Mouse (Mus musculus) hindbrain, embryonic 16.5 days (tissue): Measurements from ENCODE around the gene Tcp1. TPM values are rescaled to one million over a fixed set of nuclear protein-coding genes. Genes with fewer than 3 reads are reported as not detected.

ENCODE experiments used
- ATAC-seq: fragments of 200-750 bp; cut with Nextera tagmentation; 2 replicates; pipeline ENCODE4 v1.8.0; 2017; ENCODE audit warnings: moderate TSS enrichment, moderate library complexity
- H3K27ac ChIP-seq: fragments of 300-500 bp; sonication (generic); 2 replicates; pipeline ENCODE4 v1.5.1; 2014; ENCODE audit warnings: low read depth, mild to moderate bottlenecking, control low read depth, low read length, moderate library complexity
- H3K27me3 ChIP-seq: fragments of 300-500 bp; sonication (generic); replicated peaks from 2 replicates; pipeline ENCODE4 v1.6.1; 2014; ENCODE audit warnings: low read length; ENCODE audit not compliant: control insufficient read depth, insufficient read depth
- H3K36me3 ChIP-seq: fragments of 300-500 bp; sonication (generic); 2 replicates; pipeline ENCODE4 v1.6.1; 2014; ENCODE audit warnings: mild to moderate bottlenecking, low read length, moderate library complexity, mixed read lengths; ENCODE audit not compliant: control insufficient read depth, insufficient read depth
- H3K4me1 ChIP-seq: fragments of 300-500 bp; sonication (generic); 2 replicates; pipeline ENCODE4 v1.6.1; 2014; ENCODE audit warnings: low read depth, low read length; ENCODE audit not compliant: control insufficient read depth, insufficient read depth
- H3K4me2 ChIP-seq: fragments of 300-500 bp; sonication (generic); 2 replicates; pipeline ENCODE4 v1.6.1; 2014; ENCODE audit warnings: mild to moderate bottlenecking, low read length, control low read depth, moderate library complexity
- H3K4me3 ChIP-seq: fragments of 300-500 bp; sonication (generic); 2 replicates; pipeline ENCODE4 v1.5.1; 2014; ENCODE audit warnings: mild to moderate bottlenecking, low read length, control low read depth, moderate library complexity
- H3K9ac ChIP-seq: fragments of 300-500 bp; sonication (generic); 2 replicates; pipeline ENCODE4 v1.6.1; 2014; ENCODE audit warnings: low read depth, mild to moderate bottlenecking, control low read depth, low read length, moderate library complexity
- H3K9me3 ChIP-seq: fragments of 300-500 bp; sonication (generic); 2 replicates; pipeline ENCODE4 v1.6.1; 2014; ENCODE audit warnings: mild to moderate bottlenecking, low read length, moderate library complexity; ENCODE audit not compliant: control insufficient read depth
- WGBS: fragments of 180-500 bp; shearing (Covaris S2); extraction: QIAGEN DNeasy Blood & Tissue Kit; methylation state at CpG from one replicate; pipeline ENCODE4 v1.1.7; 2014; 5-methylcytosine and 5-hydroxymethylcytosine counted together
- polyA plus RNA-seq: library from polyadenylated mRNA; unstranded; fragments of >200 nt; fragmentation: Nextera tagmentation; extraction: Ambion mirVana; gene quantifications from 2 replicates; pipeline ENCODE4 v1.2.1, GENCODE M21; 2015

Tcp1 gene
- polyA plus RNA-seq, 1 experiment from 2014 or later, result 344 TPM

DNA sequence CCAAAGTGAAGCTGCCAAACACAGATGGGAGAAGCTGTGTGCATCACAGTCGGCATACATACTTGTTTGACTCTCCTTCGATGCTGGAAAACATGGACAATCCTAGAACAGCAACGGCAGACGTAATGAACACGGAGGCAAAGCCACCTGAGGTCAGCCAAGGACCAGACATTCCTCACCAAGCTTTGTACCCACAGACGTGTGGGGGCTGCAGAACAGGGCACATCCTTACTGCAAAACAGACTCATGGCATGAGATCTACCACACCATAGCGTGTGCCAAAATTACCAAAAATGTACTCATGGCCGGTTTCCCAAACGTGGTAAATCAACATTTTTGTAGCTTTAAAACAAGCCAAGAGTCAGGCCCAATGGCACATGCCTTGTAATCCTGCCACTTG is 9.1 kb upstream of the Tcp1 start:
- WGBS, result 95% methylated on average over 9 of the region's 9 CpGs
- Histone ChIP-seq H3K36me3 (peaks cover 13% of the 10 kb centered on the region), H3K27me3 (no peaks in the 10 kb centered on the region), H3K4me2 (no peak overlapping the region), H3K9me3 (no peaks in the 10 kb centered on the region), H3K9ac (no peak overlapping the region), H3K4me3 (no peak overlapping the region), H3K27ac (no peak overlapping the region), H3K4me1 (no peaks in the 10 kb centered on the region)
- no peak for ATAC-seq

DNA sequence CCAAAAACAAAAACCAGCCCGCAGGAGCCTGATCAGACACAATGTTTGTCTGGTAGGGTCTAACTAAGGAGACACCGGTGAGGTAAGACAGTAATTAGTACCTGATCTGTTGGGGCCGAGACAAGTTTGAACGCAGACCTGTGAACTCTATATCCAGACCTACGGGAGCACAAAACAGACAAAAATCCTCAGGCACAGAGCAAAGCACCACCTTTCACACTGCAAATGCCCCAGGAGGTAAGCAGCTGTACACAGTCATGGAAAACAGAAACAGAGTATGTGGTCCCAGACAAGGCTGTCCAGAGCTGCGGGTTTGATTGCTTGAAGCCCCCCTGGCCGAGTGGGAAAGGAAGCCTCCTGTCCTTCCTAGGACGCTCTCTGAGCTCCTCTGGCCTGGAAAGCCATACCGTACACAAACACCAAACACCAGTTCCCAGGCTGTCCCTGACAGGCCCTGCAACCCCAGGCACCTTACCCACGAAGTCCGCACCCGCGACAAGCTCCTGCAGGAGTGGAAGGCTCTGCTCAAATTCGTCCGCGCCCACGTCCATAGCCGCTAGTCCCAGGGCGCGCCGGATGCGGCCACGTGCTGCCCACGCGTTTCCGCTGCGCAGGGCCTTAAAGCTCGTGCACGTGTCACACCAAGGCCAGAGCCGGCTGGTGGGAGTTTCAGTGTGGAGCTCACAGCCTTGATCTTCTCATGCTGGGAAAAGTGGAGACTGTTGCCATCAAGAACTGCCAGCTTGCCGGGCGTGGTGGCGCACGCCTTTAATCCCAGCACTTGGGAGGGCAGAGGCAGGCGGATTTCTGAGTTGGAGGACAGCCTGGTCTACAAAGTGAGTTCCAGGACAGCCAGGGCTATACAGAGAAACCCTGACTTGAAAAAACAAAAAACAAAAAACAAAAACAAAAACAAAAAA is 5.9 kb upstream of the Tcp1 start, which contains the start of gene Pnldc1:
Gene Pnldc1 (minus strand): TSS at position 870 of the 920 bp plus-strand sequence.
- Histone ChIP-seq H3K27ac (no peak within 1 kb of the TSS), H3K4me2 (no peak within 1 kb of the TSS), H3K9me3 (no peaks in the 10 kb centered on the region), H3K4me1 (no peaks in the 10 kb centered on the region), H3K9ac (no peak within 1 kb of the TSS), H3K27me3 (no peaks in the 10 kb centered on the region), H3K36me3 (peaks cover 29% of the 10 kb centered on the region), H3K4me3 (no peak within 1 kb of the TSS)
- no peak for ATAC-seq
- WGBS, result 82% methylated on average over 35 of the region's 35 CpGs

DNA sequence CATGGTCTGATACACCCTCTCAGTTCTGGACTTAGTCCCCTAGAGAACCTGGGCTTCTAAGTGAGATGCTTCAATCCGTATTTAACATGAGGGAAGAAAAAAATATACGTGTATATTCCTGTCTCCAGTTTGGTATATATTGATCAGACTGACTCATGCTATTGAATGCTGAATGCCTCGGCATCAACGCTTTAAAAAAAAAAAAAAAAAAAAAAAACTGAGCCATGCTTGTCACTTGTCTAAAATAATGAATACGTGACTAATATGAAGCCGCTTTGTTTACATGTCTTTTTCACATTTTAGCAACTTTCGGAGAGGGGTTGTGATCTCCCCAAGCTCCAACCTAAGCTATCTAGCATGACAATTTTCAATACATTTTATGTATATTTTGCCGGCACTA is 5.1 kb upstream of the Tcp1 start:
- Histone ChIP-seq H3K27me3 (no peaks in the 10 kb centered on the region), H3K27ac (no peak overlapping the region), H3K9me3 (no peaks in the 10 kb centered on the region), H3K4me1 (peaks cover 5% of the 10 kb centered on the region), H3K4me3 (no peak overlapping the region), H3K36me3 (peaks cover 25% of the 10 kb centered on the region), H3K4me2 (no peak overlapping the region), H3K9ac (no peak overlapping the region)
- 90% methylated on average over 8 of the region's 8 CpGs for WGBS
- no peak for ATAC-seq

DNA sequence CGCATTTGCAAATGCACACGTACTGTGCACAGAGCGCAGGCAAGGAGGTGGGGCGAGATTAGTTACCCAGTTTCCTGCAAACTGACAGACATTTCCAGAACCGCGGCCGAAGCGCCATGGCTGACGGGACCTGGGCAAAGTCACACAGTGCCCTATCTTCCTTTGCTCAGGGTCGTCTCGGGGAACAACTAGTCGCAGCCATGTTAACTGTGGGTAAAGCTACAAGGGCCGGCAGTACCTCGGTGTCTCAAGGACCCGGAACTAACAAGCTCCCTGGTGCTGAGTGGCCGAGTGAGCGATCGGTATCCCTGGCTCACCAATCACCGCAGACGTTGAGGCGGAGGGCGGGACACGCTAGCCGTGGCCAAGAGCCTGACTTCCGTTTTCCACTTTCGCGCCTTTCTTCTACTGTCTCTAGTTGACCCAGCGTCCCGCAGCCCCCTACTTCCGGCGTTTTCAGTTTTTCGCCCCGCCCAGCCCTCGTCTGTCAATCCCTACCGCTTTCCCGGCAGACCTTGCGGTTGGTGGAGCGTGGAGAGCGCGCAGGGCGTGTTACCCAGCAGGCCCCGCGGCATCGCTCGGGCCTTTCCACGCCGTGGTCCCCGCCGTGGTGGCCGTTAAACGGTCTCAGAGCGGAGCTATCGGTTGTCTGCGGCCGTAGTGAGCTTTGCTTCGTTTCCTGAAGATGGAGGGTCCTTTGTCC is 531 bp downstream of the Tcp1 start, which contains the start of gene Mrpl18:
Gene Mrpl18 (minus strand): TSS at position 465 of the 703 bp plus-strand sequence.
- peak within 1 kb of the TSS; percentile 84 for H3K4me3 ChIP-seq
- H3K27me3 ChIP-seq, result no peaks in the 10 kb centered on the region
- H3K9ac ChIP-seq, result peak within 1 kb of the TSS; percentile 92
- peak; percentile 99 for ATAC-seq
- WGBS, result under 1% methylated on average over 51 of the region's 56 CpGs
- H3K9me3 ChIP-seq, result no peaks in the 10 kb centered on the region
- H3K4me1 ChIP-seq, result peaks cover 12% of the 10 kb centered on the region
- H3K4me2 ChIP-seq, result peak within 1 kb of the TSS; percentile 91
- H3K27ac ChIP-seq, result peak within 1 kb of the TSS; percentile 85
- H3K36me3 ChIP-seq, result peaks cover 35% of the 10 kb centered on the region

DNA sequence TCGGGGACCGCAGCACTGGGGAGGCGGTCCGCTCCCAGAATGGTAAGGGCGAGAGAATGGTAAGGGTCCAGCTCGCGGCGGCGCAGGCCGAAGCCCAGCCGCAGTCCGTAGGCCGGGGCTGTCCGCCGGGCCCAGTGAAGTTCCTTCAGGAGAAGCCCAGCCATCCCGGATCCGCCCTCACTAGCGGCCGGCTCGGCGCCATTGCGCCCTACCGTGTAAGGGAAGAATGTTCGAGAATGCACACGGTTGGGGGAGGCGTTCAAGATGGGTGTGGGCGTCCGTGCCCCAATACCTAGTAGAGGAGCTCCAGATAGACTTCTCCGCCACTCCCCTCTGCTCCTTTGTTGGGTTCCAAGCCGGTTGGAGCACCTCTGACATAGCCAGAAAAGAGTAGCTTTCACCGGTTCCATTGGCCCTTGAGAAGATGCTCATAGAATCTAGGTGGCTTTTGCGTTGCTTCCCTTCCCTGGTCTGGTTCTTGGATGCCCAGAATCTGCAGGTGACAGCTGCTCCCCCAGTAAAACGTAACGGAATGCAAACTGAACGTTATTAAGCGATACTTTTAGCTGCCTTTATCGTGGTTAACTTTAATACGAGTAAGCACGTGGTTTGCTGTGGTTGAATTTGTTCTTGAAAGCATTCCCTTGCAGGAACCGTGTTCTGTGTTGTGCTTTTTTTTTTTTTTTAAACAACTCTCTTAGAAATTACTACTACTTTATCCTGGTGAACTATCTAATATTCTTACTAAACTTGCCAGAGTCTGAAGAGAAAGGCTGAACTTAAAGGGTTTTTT is 1.3 kb downstream of the Tcp1 start:
- peak overlapping the region; percentile 90 for H3K4me2 ChIP-seq
- WGBS, result under 1% methylated on average over 40 of the region's 40 CpGs
- H3K9ac ChIP-seq, result peak overlapping the region; percentile 92
- H3K9me3 ChIP-seq, result no peaks in the 10 kb centered on the region
- peak; percentile 61; the same call in 1 of the 2 replicates for ATAC-seq
- H3K4me1 ChIP-seq, result peaks cover 12% of the 10 kb centered on the region
- peak overlapping the region; percentile 85 for H3K27ac ChIP-seq
- no peaks in the 10 kb centered on the region for H3K27me3 ChIP-seq
- peaks cover 37% of the 10 kb centered on the region for H3K36me3 ChIP-seq
- peak overlapping the region; percentile 84 for H3K4me3 ChIP-seq

DNA sequence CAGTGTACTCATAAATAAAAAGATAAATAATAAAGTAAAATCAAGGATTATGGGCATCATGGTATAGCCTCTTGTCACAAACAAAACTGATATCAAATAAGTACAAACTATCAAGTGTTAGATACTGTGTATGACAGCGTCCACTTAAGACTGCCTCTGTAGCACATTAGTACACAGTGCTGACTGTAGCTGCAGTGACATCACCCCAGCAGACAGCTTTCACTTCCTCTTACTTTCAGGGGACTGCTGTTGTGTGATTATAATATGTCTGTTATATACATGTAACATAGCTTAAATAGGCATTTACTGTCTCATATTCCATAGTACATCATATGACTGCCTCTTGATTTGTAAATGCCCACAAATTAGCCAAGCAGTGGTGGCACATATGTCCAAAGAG is 5.6 kb downstream of the Tcp1 start:
- 89% methylated on average over 1 of the region's 1 CpGs for WGBS
- peaks cover 6% of the 10 kb centered on the region for H3K4me1 ChIP-seq

DNA sequence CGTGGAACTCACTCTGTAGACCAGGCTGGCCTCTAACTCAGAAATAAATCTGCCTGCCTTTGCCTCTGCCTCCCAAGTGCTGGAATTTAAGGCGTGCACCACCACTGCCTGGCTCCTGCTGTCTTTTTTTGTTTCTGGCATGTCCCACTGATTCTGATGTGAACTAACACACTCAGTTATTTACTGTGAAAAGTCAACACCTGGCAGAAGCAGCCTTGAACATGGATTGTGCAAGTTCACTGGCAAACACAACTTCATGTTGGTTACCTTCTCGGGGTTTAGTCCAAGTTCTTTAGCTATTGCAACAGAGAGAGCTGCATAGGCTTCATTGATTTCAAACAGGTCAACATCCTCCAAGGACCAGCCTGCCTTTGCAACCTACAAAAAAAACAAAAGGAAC is 9.5 kb downstream of the Tcp1 start:
- Histone ChIP-seq H3K4me2 (no peak overlapping the region), H3K9me3 (no peaks in the 10 kb centered on the region), H3K9ac (no peak overlapping the region), H3K4me3 (no peak overlapping the region), H3K36me3 (peaks cover 45% of the 10 kb centered on the region), H3K27ac (no peak overlapping the region), H3K4me1 (no peaks in the 10 kb centered on the region), H3K27me3 (no peaks in the 10 kb centered on the region)
- ATAC-seq, result no peak
- WGBS, result 93% methylated on average over 3 of the region's 3 CpGs

More for the DNA sequence above, 5.6 kb downstream of the Tcp1 start:
- Histone ChIP-seq H3K4me2 (no peak overlapping the region), H3K27me3 (no peaks in the 10 kb centered on the region), H3K36me3 (peaks cover 51% of the 10 kb centered on the region), H3K27ac (no peak overlapping the region), H3K4me3 (no peak overlapping the region), H3K9ac (no peak overlapping the region), H3K9me3 (no peaks in the 10 kb centered on the region)
- no peak for ATAC-seq

DNA sequence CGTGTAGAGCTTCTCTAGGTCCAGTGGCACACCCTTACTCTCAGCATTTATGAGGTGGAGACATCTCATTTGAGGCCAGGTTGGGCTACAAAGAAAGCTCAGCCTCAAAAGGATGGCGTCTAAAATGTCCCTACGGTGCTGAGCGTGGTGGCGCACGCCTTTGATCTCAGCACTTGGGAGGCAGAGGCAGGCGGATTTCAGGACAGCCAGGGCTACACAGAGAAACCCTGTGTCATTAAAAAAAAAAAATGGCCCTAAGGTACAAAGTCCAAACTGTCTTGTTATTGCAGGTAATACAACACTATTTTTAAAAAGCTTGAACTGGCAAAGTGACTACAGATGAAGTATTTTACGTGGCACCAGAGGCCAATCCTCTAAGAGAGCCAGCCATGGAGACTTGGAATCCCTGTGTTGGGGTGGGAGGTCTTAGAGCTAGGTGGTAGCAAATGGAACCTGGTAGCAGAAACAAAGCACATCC is 10.2 kb downstream of the Tcp1 start:
- no peaks in the 10 kb centered on the region for H3K9me3 ChIP-seq
- no peak for ATAC-seq
- no peaks in the 10 kb centered on the region for H3K27me3 ChIP-seq
- H3K27ac ChIP-seq, result no peak overlapping the region
- H3K4me1 ChIP-seq, result no peaks in the 10 kb centered on the region
- WGBS, result 92% methylated on average over 8 of the region's 8 CpGs
- no peak overlapping the region for H3K9ac ChIP-seq
- H3K4me2 ChIP-seq, result no peak overlapping the region
- peaks cover 42% of the 10 kb centered on the region for H3K36me3 ChIP-seq
- H3K4me3 ChIP-seq, result no peak overlapping the region
